Mouse (Mus musculus): Measurements from ENCODE around the gene Nt5c3b.

DNA sequence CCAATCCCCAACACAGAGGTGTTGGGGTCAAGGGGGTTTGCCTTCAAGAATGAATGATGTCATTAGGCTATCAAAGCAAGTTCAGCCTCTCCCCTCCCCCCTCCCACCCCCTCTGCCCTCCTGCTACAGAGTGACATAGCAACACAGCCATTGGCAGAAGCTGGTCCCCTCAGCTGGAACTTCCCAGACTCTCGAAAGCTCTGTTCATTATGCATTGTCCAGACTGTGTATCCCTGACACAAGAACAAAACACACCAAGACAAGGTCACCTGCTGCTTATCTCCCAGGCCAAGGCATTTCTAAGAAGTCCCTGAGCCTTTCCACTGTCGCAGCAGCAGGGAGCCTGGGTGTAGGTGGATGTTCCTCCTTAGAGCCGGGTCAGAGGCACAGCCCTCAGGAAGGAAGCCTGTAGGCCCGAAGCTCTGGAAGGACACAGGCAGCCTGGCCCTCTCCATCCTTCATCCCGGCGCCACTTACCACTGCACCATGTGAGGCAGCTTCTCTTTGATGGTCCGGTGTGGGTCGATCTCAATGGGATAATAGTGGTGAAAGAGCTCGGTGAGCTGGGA, 5.8 kb downstream of the Nt5c3b start:
- TF ChIP-seq EP300 (optimal IDR thresholded peaks at IDR 0.05), result no peak
- TF ChIP-seq CTCF (IDR thresholded peaks at IDR 0.05; ENCODE audit: low read depth), result no peak
